Comparison of ENCODE assay signal across 10 mouse cellular contexts in genomic region chr7:73855489-73855888, GRCm38 (mm10).
DNase-seq lines count a peak whose midpoint lies in the region; ATAC-seq lines count a peak whose summit lies in the region.
"Had no signal": no experiment of that assay in that cellular context is flagged by ENCODE, and none has a peak within 500 bp of the region (broad histone marks: within the 10 kb centered on the region; RNA-seq: fewer than 3 reads in every experiment).

No protein-coding gene starts in this region.

- H3K9me3 ChIP-seq in midbrain, embryonic 10.5 days (replicated peaks), result no peaks in the 10 kb centered on the region
- no peaks in the 10 kb centered on the region for H3K9me3 ChIP-seq in midbrain, embryonic 16.5 days (replicated peaks; ENCODE audit: control insufficient read depth, low read length, poor library complexity, severe bottlenecking)
- H3K9me3 ChIP-seq: heart, embryonic 15.5 days; neural tube, embryonic 12.5 days had no signal

- H3K4me3 ChIP-seq in midbrain, embryonic 10.5 days, result no peak overlapping the region
- H3K4me3 ChIP-seq in midbrain, embryonic 16.5 days (ENCODE audit: low read depth, low read length), result no peak overlapping the region
- H3K4me3 ChIP-seq: heart, embryonic 15.5 days; neural tube, embryonic 12.5 days had no signal

- no peaks in the 10 kb centered on the region for H3K27me3 ChIP-seq in midbrain, embryonic 10.5 days (ENCODE audit: low read depth, poor library complexity, severe bottlenecking)
- H3K27me3 ChIP-seq in midbrain, embryonic 16.5 days (ENCODE audit: control insufficient read depth, insufficient read depth, low read depth, low read length), result no peaks in the 10 kb centered on the region
- H3K27me3 ChIP-seq: heart, embryonic 15.5 days; neural tube, embryonic 12.5 days had no signal

- H3K4me1 ChIP-seq in midbrain, embryonic 10.5 days, result no peaks in the 10 kb centered on the region
- no peaks in the 10 kb centered on the region for H3K4me1 ChIP-seq in midbrain, embryonic 16.5 days (ENCODE audit: control insufficient read depth, insufficient read depth, low read length)
- H3K4me1 ChIP-seq: heart, embryonic 15.5 days; neural tube, embryonic 12.5 days had no signal

- no peak overlapping the region for H3K27ac ChIP-seq in midbrain, embryonic 10.5 days (replicated peaks)
- H3K27ac ChIP-seq in midbrain, embryonic 16.5 days (ENCODE audit: low read length), result no peak overlapping the region
- H3K27ac ChIP-seq: heart, embryonic 15.5 days; neural tube, embryonic 12.5 days had no signal

- peak; percentile 2 for DNase-seq in cerebellum, adult 11 months
- DNase-seq in cerebellum, adult 11-12 months, result no peak
- peak; percentile 50 for DNase-seq in midbrain, embryonic 10.5 days (ENCODE audit: low spot score)
- DNase-seq in cerebellum, postnatal 14 days, result peak; percentile 74 to 79
- DNase-seq in kidney, adult 9 months, result peak; percentile 38
- peak; percentile 55 for DNase-seq in lung, postnatal 10 days
- peak; percentile 6 for DNase-seq in yolk sac, embryonic 10.5 days (ENCODE audit: low spot score)

- H3K4me2 ChIP-seq in midbrain, embryonic 16.5 days (ENCODE audit: low read length), result no peak overlapping the region
- H3K4me2 ChIP-seq: heart, embryonic 15.5 days; neural tube, embryonic 12.5 days had no signal

- 53% methylated on average over 4 of the region's 4 CpGs for WGBS in midbrain, embryonic 10.5 days
- 53% methylated on average over 4 of the region's 4 CpGs for WGBS in midbrain, embryonic 16.5 days

- no peak overlapping the region for H3K9ac ChIP-seq in midbrain, embryonic 16.5 days (ENCODE audit: low read depth, low read length)
- H3K9ac ChIP-seq: heart, embryonic 15.5 days; neural tube, embryonic 12.5 days had no signal

- ATAC-seq in midbrain, embryonic 16.5 days, result no peak

- no peaks in the 10 kb centered on the region for H3K36me3 ChIP-seq in midbrain, embryonic 10.5 days
- H3K36me3 ChIP-seq in midbrain, embryonic 16.5 days (ENCODE audit: control insufficient read depth, insufficient read depth, low read length), result no peaks in the 10 kb centered on the region
- H3K36me3 ChIP-seq: heart, embryonic 15.5 days; neural tube, embryonic 12.5 days had no signal
